Mouse (Mus musculus) left cerebral cortex, adult 8-10 months (tissue): ENCODE data around the gene Olfr1020. TPM values are rescaled to one million over a fixed set of nuclear protein-coding genes. Genes with fewer than 3 reads are reported as not detected.

Source experiments
- DNase-seq, 2 experiments: peaks; one replicate each; pipeline ENCODE4 v3.0.0; 2022; ENCODE audit warnings: low spot score in 2 of 2
- total RNA-seq, 4 experiments: library from RNA; stranded (reverse); gene quantifications; 2 replicates each; pipeline ENCODE4 v1.2.4; 2022

Gene Olfr1020
- not detected for total RNA-seq

DNA sequence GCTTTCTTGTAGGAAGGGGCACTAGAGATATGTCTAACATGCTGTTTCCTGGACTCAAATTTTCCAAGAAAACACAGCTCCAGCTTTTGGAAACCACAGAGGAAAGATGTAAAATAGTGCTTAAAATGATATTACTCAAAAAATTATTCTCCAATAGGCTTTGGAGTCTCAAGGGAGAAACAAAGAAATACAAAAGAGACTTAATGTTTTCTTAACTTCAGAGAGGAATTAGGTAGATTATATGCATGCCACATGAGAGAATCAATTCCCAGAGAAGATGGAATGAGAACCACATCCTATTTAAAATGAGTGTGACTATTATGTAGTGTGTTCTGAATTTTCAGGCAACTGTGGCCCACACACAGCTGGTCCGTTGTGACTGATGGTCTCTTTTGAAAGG is at the start of gene Olfr1020:
Gene Olfr1020, plus strand, starts transcription at position 301 of the 400 bp plus-strand sequence.
- DNase-seq: no peak

DNA sequence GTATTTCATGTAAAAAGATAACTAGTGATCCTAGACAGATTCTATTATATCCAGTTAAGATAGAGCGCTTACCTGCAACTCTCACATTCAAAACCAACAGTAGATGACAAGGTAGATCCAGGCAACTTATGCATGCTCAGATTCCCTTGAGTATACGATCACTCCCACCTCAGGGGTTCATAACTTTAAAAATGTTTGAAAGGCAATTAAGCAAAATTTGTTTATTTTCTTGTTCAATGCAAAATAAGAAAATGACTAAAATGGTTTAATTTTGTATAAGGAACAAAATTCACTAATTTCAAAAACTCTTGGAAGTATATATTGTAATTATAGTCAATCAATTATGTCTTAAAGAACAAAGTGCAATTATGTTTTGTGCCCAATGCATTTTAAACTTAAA is 44.4 kb upstream of the Olfr1020 start, which contains the start of gene Olfr1016:
Gene Olfr1016, minus strand, starts transcription at position 101 of the 400 bp plus-strand sequence.
- DNase-seq: no peak

DNA sequence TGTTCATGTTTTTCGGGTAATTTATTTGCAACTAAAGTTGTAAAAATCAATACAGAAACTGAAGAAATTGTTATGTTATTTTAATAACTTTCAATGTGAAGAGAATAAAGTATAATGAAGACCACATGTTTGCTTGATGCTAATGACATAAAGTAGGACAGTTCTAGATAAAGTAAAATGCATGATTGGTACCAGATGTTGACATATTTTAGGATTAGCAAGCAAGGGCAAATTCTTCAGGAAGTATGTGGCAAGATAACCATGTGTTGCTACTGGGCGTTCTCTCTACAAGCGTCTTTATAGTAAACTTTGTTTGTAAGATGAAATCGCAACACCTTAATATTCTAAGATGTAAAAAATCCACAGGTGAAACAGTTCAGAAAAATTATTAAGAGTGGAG is 42.3 kb upstream of the Olfr1020 start:
- DNase-seq: no peak

DNA sequence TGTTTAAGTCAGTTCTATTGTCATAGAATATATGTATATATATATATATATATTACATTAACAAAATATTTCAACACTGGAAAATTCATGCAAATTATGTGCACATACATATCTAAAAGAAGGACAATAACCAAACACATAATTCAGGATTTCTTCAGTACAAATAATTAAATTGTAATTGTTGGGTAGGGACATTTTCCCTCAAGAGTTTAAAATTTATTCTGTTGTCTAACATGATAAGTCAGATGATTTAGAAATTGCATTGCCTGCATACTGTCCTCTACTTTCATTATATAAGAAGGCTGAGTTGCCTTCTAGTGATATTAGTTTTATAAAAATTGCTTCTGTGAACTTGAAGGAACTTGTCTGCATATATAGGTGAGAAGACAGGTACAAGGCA is 28.7 kb upstream of the Olfr1020 start, which contains the start of gene Olfr1018:
Gene Olfr1018, plus strand, starts transcription at position 301 of the 400 bp plus-strand sequence.
- DNase-seq: no peak

DNA sequence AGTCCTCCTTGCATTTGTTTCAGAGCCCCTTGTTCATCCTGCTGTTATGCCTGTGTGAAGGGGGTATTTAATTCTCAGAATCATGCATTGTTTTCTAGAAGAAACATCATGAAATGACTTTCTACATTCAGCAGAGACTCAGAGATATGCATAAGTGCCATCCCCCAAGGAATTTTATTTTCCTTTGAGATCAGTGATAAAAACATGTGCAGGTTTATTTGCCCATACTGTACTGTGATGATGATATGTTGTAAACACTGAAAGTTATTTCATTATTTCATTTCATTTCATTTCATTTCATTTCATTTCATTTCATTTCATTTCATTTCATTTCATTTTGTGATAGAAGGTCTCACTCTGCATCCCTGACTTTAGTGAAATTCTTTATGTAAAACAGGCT is 1.4 kb upstream of the Olfr1020 start, which contains the start of gene Olfr1019:
Gene Olfr1019, minus strand, starts transcription at position 101 of the 400 bp plus-strand sequence.
- DNase-seq: no peak

DNA sequence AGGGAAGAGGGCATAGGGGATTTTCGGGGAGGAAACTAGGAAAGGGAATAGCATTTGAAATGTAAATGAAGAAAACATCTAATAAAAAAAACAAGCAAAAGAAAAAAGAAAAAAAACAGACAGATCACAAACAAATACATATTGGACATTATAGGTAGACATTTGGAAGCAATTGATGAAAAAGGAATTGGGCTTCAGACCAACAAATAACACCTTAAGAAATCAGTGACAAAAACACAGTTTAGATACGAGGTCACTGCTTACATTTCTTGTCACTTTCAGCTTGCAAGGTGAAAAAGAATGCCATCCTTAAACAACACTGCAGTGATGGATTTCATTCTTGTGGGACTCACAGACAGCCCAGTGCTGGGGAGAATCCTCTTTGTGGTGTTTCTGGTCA is 21.5 kb downstream of the Olfr1020 start, which contains the start of gene Olfr1022:
Gene Olfr1022, plus strand, starts transcription at position 301 of the 400 bp plus-strand sequence.
- no peak for DNase-seq

DNA sequence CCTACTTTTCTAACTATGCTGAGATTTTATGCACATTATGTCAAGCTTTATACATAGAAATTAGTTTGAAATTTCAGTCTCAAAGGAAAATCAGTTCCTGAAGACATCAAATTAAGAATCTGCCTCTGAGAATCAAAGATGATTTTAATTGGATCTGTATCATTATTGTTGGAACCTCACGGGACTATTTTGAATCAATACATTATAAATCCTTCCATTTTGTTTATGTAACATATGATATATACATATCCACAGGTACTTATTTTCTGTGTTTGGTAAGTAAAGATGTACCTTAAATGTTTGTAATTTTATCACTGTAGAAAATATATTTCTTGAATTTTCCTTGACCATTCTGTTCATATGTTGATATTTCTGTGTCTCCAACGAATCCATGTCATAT is 38.5 kb downstream of the Olfr1020 start, which contains the start of gene Olfr1023:
Gene Olfr1023, plus strand, starts transcription at position 301 of the 400 bp plus-strand sequence.
- DNase-seq: no peak

Other genes starting within 250 kb of the Olfr1020 start
- not detected for gene Olfr1000, start 235.1 kb upstream of the Olfr1020 start, total RNA-seq
- gene Olfr1002, start 196.3 kb upstream of the Olfr1020 start, total RNA-seq: not detected
- not detected for gene Olfr154, start 182.6 kb upstream of the Olfr1020 start, total RNA-seq
- gene Olfr1006, start 168.3 kb upstream of the Olfr1020 start, total RNA-seq: not detected
- gene Olfr1008, start 157.6 kb upstream of the Olfr1020 start, total RNA-seq: not detected
- not detected for gene Olfr1009, start 131.6 kb upstream of the Olfr1020 start, total RNA-seq
- not detected for gene Olfr1012, start 84.3 kb upstream of the Olfr1020 start, total RNA-seq
- gene Olfr1013, start 79.9 kb upstream of the Olfr1020 start, total RNA-seq: not detected
- not detected for gene Olfr1014, start 74.3 kb upstream of the Olfr1020 start, total RNA-seq
- gene Olfr1015, start 65.0 kb upstream of the Olfr1020 start, total RNA-seq: not detected
- gene Olfr1016, start 44.5 kb upstream of the Olfr1020 start, total RNA-seq: not detected
- gene Olfr1018, start 28.6 kb upstream of the Olfr1020 start, total RNA-seq: not detected
- gene Olfr1019, start 1.5 kb upstream of the Olfr1020 start, total RNA-seq: not detected
- not detected for gene Olfr1022, start 21.6 kb downstream of the Olfr1020 start, total RNA-seq
- gene Olfr1023, start 38.6 kb downstream of the Olfr1020 start, total RNA-seq: not detected
- gene Olfr1024, start 58.0 kb downstream of the Olfr1020 start, total RNA-seq: not detected
- not detected for gene Olfr1025-ps1, start 68.2 kb downstream of the Olfr1020 start, total RNA-seq
- gene Olfr1026, start 74.5 kb downstream of the Olfr1020 start, total RNA-seq: not detected
- under 1 TPM in 2 of 4 experiments, not detected in 2; 0.09 to 0.11 TPM for gene Olfr1028, start 103.4 kb downstream of the Olfr1020 start, total RNA-seq
- under 1 TPM in 1 of 4 experiments, not detected in 3; 0.18 TPM for gene Olfr1029, start 126.9 kb downstream of the Olfr1020 start, total RNA-seq
- not detected for gene Olfr1030, start 132.2 kb downstream of the Olfr1020 start, total RNA-seq
- gene Olfr1031, start 143.3 kb downstream of the Olfr1020 start, total RNA-seq: not detected
- not detected for gene Olfr1032, start 158.5 kb downstream of the Olfr1020 start, total RNA-seq
- not detected for gene Olfr1033, start 173.6 kb downstream of the Olfr1020 start, total RNA-seq
- gene Olfr1034, start 198.8 kb downstream of the Olfr1020 start, total RNA-seq: not detected
- not detected for gene Olfr1036, start 227.0 kb downstream of the Olfr1020 start, total RNA-seq
- gene Olfr1037, start 240.4 kb downstream of the Olfr1020 start, total RNA-seq: not detected